In genomic region chr3:103851481-103851880, GRCm38 (mm10) we compare ENCODE assay signal across 21 mouse cellular contexts. TPM values are rescaled to one million over a fixed set of nuclear protein-coding genes. Genes with fewer than 3 reads are reported as not detected.
DNase-seq lines count a peak whose midpoint lies in the region; ATAC-seq lines count a peak whose summit lies in the region.
"Had no signal": no experiment of that assay in that cellular context is flagged by ENCODE, and none has a peak within 500 bp of the region (broad histone marks: within the 10 kb centered on the region; RNA-seq: fewer than 3 reads in every experiment).

No protein-coding gene starts in this region.

- H3K27ac ChIP-seq in midbrain, embryonic 11.5 days (ENCODE audit: low read depth, low read length): no peak overlapping the region
- H3K27ac ChIP-seq: embryonic facial prominence, embryonic 15.5 days; heart, adult 2 months; limb, embryonic 10.5 days had no signal

- no peaks in the 10 kb centered on the region for H3K4me1 ChIP-seq in midbrain, embryonic 11.5 days (ENCODE audit: control insufficient read depth, insufficient read depth, low read length)
- H3K4me1 ChIP-seq: embryonic facial prominence, embryonic 15.5 days; limb, embryonic 10.5 days had no signal

- H3K27me3 ChIP-seq in splenic B cell, adult 2 months (ENCODE audit: control insufficient read depth, insufficient read depth, low read length, poor library complexity, severe bottlenecking): no peaks in the 10 kb centered on the region
- H3K27me3 ChIP-seq in midbrain, embryonic 11.5 days (ENCODE audit: control insufficient read depth, insufficient read depth, low read length): no peaks in the 10 kb centered on the region
- H3K27me3 ChIP-seq: embryonic facial prominence, embryonic 15.5 days had no signal

- H3K9ac ChIP-seq in midbrain, embryonic 11.5 days (ENCODE audit: low read length): no peak overlapping the region
- H3K9ac ChIP-seq: embryonic facial prominence, embryonic 15.5 days; liver, postnatal 0 days had no signal

- no peak for ATAC-seq in midbrain, embryonic 11.5 days (ENCODE audit: low FRiP score)
- ATAC-seq: forebrain, embryonic 16.5 days; liver, postnatal 0 days had no signal

- H3K36me3 ChIP-seq in splenic B cell, adult 2 months (ENCODE audit: control insufficient read depth, insufficient read depth, low read length, poor library complexity, severe bottlenecking): no peaks in the 10 kb centered on the region
- no peaks in the 10 kb centered on the region for H3K36me3 ChIP-seq in midbrain, embryonic 11.5 days (ENCODE audit: control insufficient read depth, insufficient read depth, low read length)
- H3K36me3 ChIP-seq: embryonic facial prominence, embryonic 15.5 days; limb, embryonic 10.5 days had no signal

- DNase-seq in layer of hippocampus, adult 9-11 months: peak; percentile 39
- DNase-seq in layer of hippocampus, postnatal 10 days (ENCODE audit: low spot score in 2 of 2): no peak
- peak; percentile 64 for DNase-seq in brain, adult 2 months (ENCODE audit: low read depth, low spot score)
- DNase-seq in cerebellum, postnatal 10 days: peak; percentile 51 to 63
- peak; percentile 14 for DNase-seq in splenic B cell, adult 2 months (ENCODE audit: low read depth, low spot score)
- DNase-seq in midbrain, embryonic 11.5 days (ENCODE audit: low spot score, missing footprints): no peak
- no peak for DNase-seq in right cerebral cortex, postnatal 14 days
- DNase-seq: adrenal gland, postnatal 10 days; gastrocnemius, postnatal 25 days; heart, adult 2 months; heart, postnatal 4 days; liver, postnatal 0 days; lung, postnatal 36 days; right cerebral cortex, adult 18-20 months; thymus, postnatal 36 days had no signal

- WGBS in midbrain, embryonic 11.5 days: 94% methylated on average over 6 of the region's 6 CpGs

- H3K4me2 ChIP-seq in midbrain, embryonic 11.5 days: no peak overlapping the region
- H3K4me2 ChIP-seq: embryonic facial prominence, embryonic 15.5 days had no signal

- H3K4me3 ChIP-seq in midbrain, embryonic 11.5 days (ENCODE audit: low read depth, low read length): no peak overlapping the region
- H3K4me3 ChIP-seq: embryonic facial prominence, embryonic 15.5 days; heart, adult 2 months; limb, embryonic 10.5 days had no signal

- H3K9me3 ChIP-seq in midbrain, embryonic 11.5 days (ENCODE audit: control insufficient read depth, low read length): no peaks in the 10 kb centered on the region
- H3K9me3 ChIP-seq: embryonic facial prominence, embryonic 15.5 days; limb, embryonic 10.5 days had no signal

RNA-seq across cellular contexts. Expression of gene Ptpn22, which starts 8.1 kb away (rescaled TPM):
- under 1 TPM; 0.54 to 0.87 TPM for total RNA-seq in layer of hippocampus, postnatal 10 days (2021)
- polyA plus RNA-seq in midbrain, embryonic 11.5 days (2014; fragmentation: Nextera tagmentation; extraction: Ambion mirVana): 0.23 and 0.65 TPM in 2 replicates
- total RNA-seq: midbrain, postnatal 0 days had no signal

RNA-seq across cellular contexts. Expression of gene Bcl2l15, which starts 19.1 kb away (rescaled TPM):
- under 1 TPM; 0.64 to 0.80 TPM for total RNA-seq in layer of hippocampus, postnatal 10 days (2021)
- polyA plus RNA-seq in midbrain, embryonic 11.5 days (2014; fragmentation: Nextera tagmentation; extraction: Ambion mirVana): 0.14 and 0.20 TPM in 2 replicates
- total RNA-seq: heart, adult 2 months; heart, postnatal 4 days; liver, adult 2 months had no signal
- polyA plus RNA-seq: embryonic facial prominence, embryonic 15.5 days; heart, adult 2 months; liver, adult 2 months; midbrain, postnatal 0 days had no signal

RNA-seq across cellular contexts. Expression of gene Gm43064, which starts 42.1 kb away (rescaled TPM):
- under 1 TPM in 1 of 2 experiments, not detected in 1; 0.18 TPM for total RNA-seq in layer of hippocampus, postnatal 10 days (2021)
- polyA plus RNA-seq in midbrain, embryonic 11.5 days (2014; fragmentation: Nextera tagmentation; extraction: Ambion mirVana): 0.15 TPM in 1 of 2 replicates, not detected in the other
- polyA plus RNA-seq: heart, adult 2 months; liver, postnatal 0 days; small intestine, adult 2 months had no signal

RNA-seq across cellular contexts. Expression of gene Ap4b1, which starts 42.2 kb away (rescaled TPM):
- total RNA-seq in layer of hippocampus, postnatal 10 days (2021): 10 to 100 TPM; 13.3 to 14.5 TPM
- 22.8 and 25.6 TPM in 2 replicates for polyA plus RNA-seq in midbrain, embryonic 11.5 days (2014; fragmentation: Nextera tagmentation; extraction: Ambion mirVana)

RNA-seq across cellular contexts. Expression of gene Dclre1b, which starts 42.2 kb away (rescaled TPM):
- total RNA-seq in layer of hippocampus, postnatal 10 days (2021): 1 to 10 TPM; 8.4 to 8.7 TPM
- polyA plus RNA-seq in midbrain, embryonic 11.5 days (2014; fragmentation: Nextera tagmentation; extraction: Ambion mirVana): 36.3 and 44.6 TPM in 2 replicates

Comparison
In these comparisons a context has a peak if more than half of its experiments do, and no peak if none do; other contexts are left out.
1. DNase-seq: peak in layer of hippocampus, adult 9-11 months (single experiment), brain, adult 2 months (single experiment), cerebellum, postnatal 10 days (2 of 2) and splenic B cell, adult 2 months (single experiment); none in layer of hippocampus, postnatal 10 days (0 of 2), midbrain, embryonic 11.5 days (single experiment) and right cerebral cortex, postnatal 14 days (single experiment).